Mouse (Mus musculus): Measurements from ENCODE around the gene Ttc26. TPM values are rescaled to one million over a fixed set of nuclear protein-coding genes. Genes with fewer than 3 reads are reported as not detected.

Ttc26 gene
- 2.4 and 2.9 TPM in 2 replicates for polyA plus RNA-seq (2012; rRNA removed)

GRCm38 (mm10) chr6:38381129-38381771 lies at the start of gene Ttc26:
Gene Ttc26, plus strand, starts transcription at chr6:38381469.
- H3K27me3 ChIP-seq (ENCODE audit: control insufficient read depth, insufficient read depth, low read length) = no peaks in the 10 kb centered on the region
- H3K4me3 ChIP-seq (replicated peaks; ENCODE audit: insufficient read depth, low read depth, low read length) = peak within 1 kb of the TSS; percentile 89
- under 1% methylated on average over 26 of the region's 26 CpGs for WGBS
- no peak within 1 kb of the TSS for H3K27ac ChIP-seq (ENCODE audit: insufficient read depth, low read length)
- peak; percentile 83 to 88 for DNase-seq
- TF ChIP-seq POLR2A (IDR thresholded peaks at IDR 0.05; ENCODE audit: borderline replicate concordance, insufficient read depth, low read length) = peak; percentile 78; the same call in 1 of the 2 replicates
- TF ChIP-seq CTCF (IDR thresholded peaks at IDR 0.05; ENCODE audit: borderline replicate concordance, insufficient read depth, low read depth, low read length) = no peak
- H3K4me1 ChIP-seq (ENCODE audit: control insufficient read depth, insufficient read depth, low read length) = no peaks in the 10 kb centered on the region

GRCm38 (mm10) chr6:38335264-38335663 lies 46.0 kb upstream of the Ttc26 start:
- Histone ChIP-seq H3K27ac (ENCODE audit: insufficient read depth, low read length) (no peak overlapping the region), H3K4me3 (replicated peaks; ENCODE audit: insufficient read depth, low read depth, low read length) (no peak overlapping the region)

GRCm38 (mm10) chr6:38337166-38337705 lies 44.0 kb upstream of the Ttc26 start:
- Histone ChIP-seq H3K27ac (ENCODE audit: insufficient read depth, low read length) (no peak overlapping the region), H3K4me1 (ENCODE audit: control insufficient read depth, insufficient read depth, low read length) (peaks cover 7% of the 10 kb centered on the region; the same call in 1 of the 2 replicates), H3K4me3 (replicated peaks; ENCODE audit: insufficient read depth, low read depth, low read length) (no peak overlapping the region), H3K27me3 (ENCODE audit: control insufficient read depth, insufficient read depth, low read length) (no peaks in the 10 kb centered on the region)
- TF ChIP-seq POLR2A (IDR thresholded peaks at IDR 0.05; ENCODE audit: borderline replicate concordance, insufficient read depth, low read length) (no peak), CTCF (IDR thresholded peaks at IDR 0.05; ENCODE audit: borderline replicate concordance, insufficient read depth, low read depth, low read length) (no peak)
- DNase-seq = no peak
- WGBS = 87% methylated on average over 4 of the region's 4 CpGs

More at GRCm38 (mm10) chr6:38335264-38335663, 46.0 kb upstream of the Ttc26 start:
- Histone ChIP-seq H3K4me1 (ENCODE audit: control insufficient read depth, insufficient read depth, low read length) (no peaks in the 10 kb centered on the region), H3K27me3 (ENCODE audit: control insufficient read depth, insufficient read depth, low read length) (no peaks in the 10 kb centered on the region)
- TF ChIP-seq CTCF (IDR thresholded peaks at IDR 0.05; ENCODE audit: borderline replicate concordance, insufficient read depth, low read depth, low read length) = no peak
- no peak for TF ChIP-seq POLR2A (IDR thresholded peaks at IDR 0.05; ENCODE audit: borderline replicate concordance, insufficient read depth, low read length)
- no peak for DNase-seq
- whole genome bisulfite sequencing = 89% methylated on average over 6 of the region's 6 CpGs

GRCm38 (mm10) chr6:38337951-38338350 lies 43.3 kb upstream of the Ttc26 start:
- peaks cover 11% of the 10 kb centered on the region; the same call in 1 of the 2 replicates for H3K4me1 ChIP-seq (ENCODE audit: control insufficient read depth, insufficient read depth, low read length)
- WGBS = 89% methylated on average over 6 of the region's 6 CpGs
- no peak overlapping the region for H3K4me3 ChIP-seq (replicated peaks; ENCODE audit: insufficient read depth, low read depth, low read length)
- TF ChIP-seq CTCF (IDR thresholded peaks at IDR 0.05; ENCODE audit: borderline replicate concordance, insufficient read depth, low read depth, low read length) (no peak), POLR2A (IDR thresholded peaks at IDR 0.05; ENCODE audit: borderline replicate concordance, insufficient read depth, low read length) (no peak)
- no peaks in the 10 kb centered on the region for H3K27me3 ChIP-seq (ENCODE audit: control insufficient read depth, insufficient read depth, low read length)
- no peak for DNase-seq
- H3K27ac ChIP-seq (ENCODE audit: insufficient read depth, low read length) = no peak overlapping the region

- TF ChIP-seq POLR2A (IDR thresholded peaks at IDR 0.05; ENCODE audit: borderline replicate concordance, insufficient read depth, low read length) (no peak), CTCF (IDR thresholded peaks at IDR 0.05; ENCODE audit: borderline replicate concordance, insufficient read depth, low read depth, low read length) (no peak)
These were observed 42.2 kb upstream of the Ttc26 start for GRCm38 (mm10) chr6:38339078-38339477.

GRCm38 (mm10) chr6:38341751-38342665 lies 39.3 kb upstream of the Ttc26 start:
- whole genome bisulfite sequencing = 37% methylated on average over 11 of the region's 11 CpGs
- Histone ChIP-seq H3K27ac (ENCODE audit: insufficient read depth, low read length) (no peak overlapping the region), H3K4me1 (ENCODE audit: control insufficient read depth, insufficient read depth, low read length) (peaks cover 11% of the 10 kb centered on the region; the same call in 1 of the 2 replicates), H3K27me3 (ENCODE audit: control insufficient read depth, insufficient read depth, low read length) (no peaks in the 10 kb centered on the region), H3K4me3 (replicated peaks; ENCODE audit: insufficient read depth, low read depth, low read length) (peak overlapping the region; percentile 44)
- TF ChIP-seq POLR2A (IDR thresholded peaks at IDR 0.05; ENCODE audit: borderline replicate concordance, insufficient read depth, low read length) (no peak), CTCF (IDR thresholded peaks at IDR 0.05; ENCODE audit: borderline replicate concordance, insufficient read depth, low read depth, low read length) (no peak)
- peak; percentile 62 to 78 for DNase-seq

More at GRCm38 (mm10) chr6:38339078-38339477, 42.2 kb upstream of the Ttc26 start:
- DNase-seq = no peak
- Histone ChIP-seq H3K4me3 (replicated peaks; ENCODE audit: insufficient read depth, low read depth, low read length) (no peak overlapping the region), H3K27ac (ENCODE audit: insufficient read depth, low read length) (no peak overlapping the region), H3K27me3 (ENCODE audit: control insufficient read depth, insufficient read depth, low read length) (no peaks in the 10 kb centered on the region), H3K4me1 (ENCODE audit: control insufficient read depth, insufficient read depth, low read length) (peaks cover 11% of the 10 kb centered on the region; the same call in 1 of the 2 replicates)
- 85% methylated on average over 2 of the region's 2 CpGs for WGBS

GRCm38 (mm10) chr6:38342666-38342992 lies 38.6 kb upstream of the Ttc26 start:
- 82% methylated on average over 8 of the region's 8 CpGs for WGBS
- Histone ChIP-seq H3K4me1 (ENCODE audit: control insufficient read depth, insufficient read depth, low read length) (peaks cover 11% of the 10 kb centered on the region; the same call in 1 of the 2 replicates), H3K4me3 (replicated peaks; ENCODE audit: insufficient read depth, low read depth, low read length) (peak overlapping the region; percentile 44), H3K27me3 (ENCODE audit: control insufficient read depth, insufficient read depth, low read length) (no peaks in the 10 kb centered on the region), H3K27ac (ENCODE audit: insufficient read depth, low read length) (no peak overlapping the region)
- no peak for DNase-seq
- no peak for TF ChIP-seq CTCF (IDR thresholded peaks at IDR 0.05; ENCODE audit: borderline replicate concordance, insufficient read depth, low read depth, low read length)
- no peak for TF ChIP-seq POLR2A (IDR thresholded peaks at IDR 0.05; ENCODE audit: borderline replicate concordance, insufficient read depth, low read length)

Data from cerebellum, adult 2 months (tissue).